Mouse (Mus musculus): ENCODE data around the gene Ccdc146. TPM values are rescaled to one million over a fixed set of nuclear protein-coding genes. Genes with fewer than 3 reads are reported as not detected.

Ccdc146 gene
- polyA plus RNA-seq, 1 experiment from 2014 or later, result not detected

DNA sequence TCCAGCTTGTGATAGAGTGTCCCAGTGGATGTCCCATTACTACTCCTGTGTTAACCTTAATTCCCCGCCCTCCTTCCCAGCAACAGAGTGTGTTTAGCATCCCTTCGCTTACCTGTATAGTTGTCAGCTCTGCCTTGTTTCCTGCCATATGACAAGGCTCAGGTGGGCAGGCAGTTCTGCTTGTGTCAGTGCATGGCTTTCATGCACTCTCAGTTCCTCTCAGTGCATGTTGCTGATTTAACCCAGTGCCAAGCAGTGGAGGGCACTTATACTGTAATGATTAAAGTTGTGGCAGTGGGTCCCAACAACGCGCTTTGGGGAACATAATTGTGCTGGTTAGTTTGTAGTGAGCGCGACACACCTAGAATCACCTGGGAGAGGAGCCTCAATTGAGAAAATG, 2.2 kb upstream of the Ccdc146 start:
- Histone ChIP-seq H3K27ac (ENCODE audit: low read depth, low read length) (no peak overlapping the region), H3K4me1 (ENCODE audit: control insufficient read depth, insufficient read depth, low read length) (peaks cover 6% of the 10 kb centered on the region), H3K27me3 (ENCODE audit: control insufficient read depth, insufficient read depth, low read length) (no peaks in the 10 kb centered on the region), H3K9ac (ENCODE audit: low read length) (no peak overlapping the region), H3K4me2 (no peak overlapping the region), H3K4me3 (ENCODE audit: low read depth, low read length) (no peak overlapping the region), H3K36me3 (ENCODE audit: control insufficient read depth, insufficient read depth, low read length) (no peaks in the 10 kb centered on the region), H3K9me3 (ENCODE audit: control insufficient read depth, low read length) (no peaks in the 10 kb centered on the region)
- DNase-seq (ENCODE audit: low spot score, missing footprints) (no peak), ATAC-seq (ENCODE audit: low FRiP score) (no peak)
- 93% methylated on average over 6 of the region's 6 CpGs for WGBS

GRCm38 (mm10) chr5:21420609-21421008, 3.9 kb downstream of the Ccdc146 start:
- 41% methylated on average over 1 of the region's 1 CpGs for WGBS
- no peak for ATAC-seq (ENCODE audit: low FRiP score)
- Histone ChIP-seq H3K36me3 (ENCODE audit: control insufficient read depth, insufficient read depth, low read length) (no peaks in the 10 kb centered on the region), H3K27ac (ENCODE audit: low read depth, low read length) (no peak overlapping the region), H3K9ac (ENCODE audit: low read length) (no peak overlapping the region), H3K4me1 (ENCODE audit: control insufficient read depth, insufficient read depth, low read length) (peaks cover 4% of the 10 kb centered on the region), H3K9me3 (ENCODE audit: control insufficient read depth, low read length) (no peaks in the 10 kb centered on the region), H3K4me2 (no peak overlapping the region), H3K4me3 (ENCODE audit: low read depth, low read length) (no peak overlapping the region), H3K27me3 (ENCODE audit: control insufficient read depth, insufficient read depth, low read length) (no peaks in the 10 kb centered on the region)
- no peak for DNase-seq (ENCODE audit: low spot score, missing footprints)

DNA sequence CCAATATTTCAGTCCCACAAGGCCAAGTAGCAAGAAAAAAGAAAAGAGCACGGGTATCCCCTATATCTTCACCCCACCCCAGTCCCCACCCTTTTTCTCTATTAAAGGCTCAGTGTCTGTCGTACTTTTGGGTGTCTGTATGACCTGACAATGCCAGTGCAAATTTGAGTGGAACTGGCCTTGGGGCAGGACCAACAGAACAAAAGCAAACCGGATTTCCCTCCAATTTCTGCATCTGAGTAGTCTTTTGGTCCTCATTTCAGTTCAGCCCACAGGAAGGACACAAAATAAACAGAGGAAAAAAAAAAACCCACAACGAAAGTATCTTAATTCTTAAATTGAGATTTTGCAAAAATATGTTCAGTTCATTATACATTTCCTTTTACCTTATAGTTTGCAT, 5.9 kb downstream of the Ccdc146 start:
- H3K4me2 ChIP-seq, result no peak overlapping the region
- H3K27ac ChIP-seq (ENCODE audit: low read depth, low read length), result no peak overlapping the region
- ATAC-seq (ENCODE audit: low FRiP score) (no peak), DNase-seq (ENCODE audit: low spot score, missing footprints) (no peak)
- H3K36me3 ChIP-seq (ENCODE audit: control insufficient read depth, insufficient read depth, low read length), result no peaks in the 10 kb centered on the region
- H3K9ac ChIP-seq (ENCODE audit: low read length), result no peak overlapping the region
- H3K4me1 ChIP-seq (ENCODE audit: control insufficient read depth, insufficient read depth, low read length), result no peaks in the 10 kb centered on the region
- no peaks in the 10 kb centered on the region for H3K9me3 ChIP-seq (ENCODE audit: control insufficient read depth, low read length)
- 76% methylated on average over 4 of the region's 4 CpGs for WGBS
- no peak overlapping the region for H3K4me3 ChIP-seq (ENCODE audit: low read depth, low read length)
- no peaks in the 10 kb centered on the region for H3K27me3 ChIP-seq (ENCODE audit: control insufficient read depth, insufficient read depth, low read length)

- Histone ChIP-seq H3K27ac (ENCODE audit: low read depth, low read length) (no peak overlapping the region), H3K27me3 (ENCODE audit: control insufficient read depth, insufficient read depth, low read length) (no peaks in the 10 kb centered on the region), H3K4me2 (no peak overlapping the region), H3K36me3 (ENCODE audit: control insufficient read depth, insufficient read depth, low read length) (no peaks in the 10 kb centered on the region), H3K4me3 (ENCODE audit: low read depth, low read length) (no peak overlapping the region), H3K9ac (ENCODE audit: low read length) (no peak overlapping the region), H3K9me3 (ENCODE audit: control insufficient read depth, low read length) (no peaks in the 10 kb centered on the region), H3K4me1 (ENCODE audit: control insufficient read depth, insufficient read depth, low read length) (no peaks in the 10 kb centered on the region)
- 47% methylated on average over 1 of the region's 1 CpGs for WGBS
- DNase-seq (ENCODE audit: low spot score, missing footprints), result no peak
- no peak for ATAC-seq (ENCODE audit: low FRiP score)
These were observed 10.2 kb downstream of the Ccdc146 start for GRCm38 (mm10) chr5:21414116-21414820.

- Histone ChIP-seq H3K9me3 (ENCODE audit: control insufficient read depth, low read length) (no peaks in the 10 kb centered on the region), H3K4me1 (ENCODE audit: control insufficient read depth, insufficient read depth, low read length) (no peaks in the 10 kb centered on the region), H3K4me3 (ENCODE audit: low read depth, low read length) (no peak overlapping the region), H3K27me3 (ENCODE audit: control insufficient read depth, insufficient read depth, low read length) (no peaks in the 10 kb centered on the region), H3K4me2 (no peak overlapping the region), H3K36me3 (ENCODE audit: control insufficient read depth, insufficient read depth, low read length) (no peaks in the 10 kb centered on the region), H3K27ac (ENCODE audit: low read depth, low read length) (no peak overlapping the region), H3K9ac (ENCODE audit: low read length) (no peak overlapping the region)
- WGBS, result 90% methylated on average over 3 of the region's 3 CpGs
- DNase-seq (ENCODE audit: low spot score, missing footprints) (no peak), ATAC-seq (ENCODE audit: low FRiP score) (no peak)
These were observed 11.2 kb downstream of the Ccdc146 start for GRCm38 (mm10) chr5:21413322-21413721.

DNA sequence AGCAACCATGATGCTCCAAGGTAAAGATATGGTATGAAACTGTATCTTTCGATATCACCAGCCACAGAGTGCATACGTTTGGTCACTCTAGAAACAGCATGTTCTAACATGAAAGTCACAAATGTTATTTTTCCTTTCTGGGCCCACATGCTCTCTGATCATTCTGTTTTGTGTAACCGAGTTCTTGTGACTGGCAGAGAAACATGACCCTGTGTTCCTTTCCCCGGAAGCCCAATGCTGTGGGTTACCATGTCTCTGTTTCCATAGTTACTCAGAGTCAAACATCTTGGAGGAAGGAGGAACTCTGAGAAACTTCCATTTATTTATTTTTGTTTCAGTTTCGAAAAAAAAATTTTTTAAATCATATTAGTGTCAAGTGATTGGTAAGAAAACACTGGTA, 12.4 kb downstream of the Ccdc146 start:
- WGBS, result 79% methylated on average over 5 of the region's 5 CpGs
- no peak overlapping the region for H3K27ac ChIP-seq (ENCODE audit: low read depth, low read length)
- no peaks in the 10 kb centered on the region for H3K36me3 ChIP-seq (ENCODE audit: control insufficient read depth, insufficient read depth, low read length)
- ATAC-seq (ENCODE audit: low FRiP score), result no peak
- no peak overlapping the region for H3K9ac ChIP-seq (ENCODE audit: low read length)
- no peak overlapping the region for H3K4me3 ChIP-seq (ENCODE audit: low read depth, low read length)
- H3K4me2 ChIP-seq, result no peak overlapping the region
- no peaks in the 10 kb centered on the region for H3K27me3 ChIP-seq (ENCODE audit: control insufficient read depth, insufficient read depth, low read length)
- DNase-seq (ENCODE audit: low spot score, missing footprints), result no peak
- H3K4me1 ChIP-seq (ENCODE audit: control insufficient read depth, insufficient read depth, low read length), result no peaks in the 10 kb centered on the region
- no peaks in the 10 kb centered on the region for H3K9me3 ChIP-seq (ENCODE audit: control insufficient read depth, low read length)

GRCm38 (mm10) chr5:21411261-21411666, 13.2 kb downstream of the Ccdc146 start:
- Histone ChIP-seq H3K4me2 (no peak overlapping the region), H3K27me3 (ENCODE audit: control insufficient read depth, insufficient read depth, low read length) (no peaks in the 10 kb centered on the region), H3K9ac (ENCODE audit: low read length) (no peak overlapping the region), H3K36me3 (ENCODE audit: control insufficient read depth, insufficient read depth, low read length) (no peaks in the 10 kb centered on the region), H3K27ac (ENCODE audit: low read depth, low read length) (no peak overlapping the region), H3K4me1 (ENCODE audit: control insufficient read depth, insufficient read depth, low read length) (no peaks in the 10 kb centered on the region), H3K4me3 (ENCODE audit: low read depth, low read length) (no peak overlapping the region), H3K9me3 (ENCODE audit: control insufficient read depth, low read length) (no peaks in the 10 kb centered on the region)
- DNase-seq (ENCODE audit: low spot score, missing footprints), result no peak
- 85% methylated on average over 5 of the region's 5 CpGs for WGBS
- no peak for ATAC-seq (ENCODE audit: low FRiP score)

- no peaks in the 10 kb centered on the region for H3K4me1 ChIP-seq (ENCODE audit: control insufficient read depth, insufficient read depth, low read length)
- no peaks in the 10 kb centered on the region for H3K27me3 ChIP-seq (ENCODE audit: control insufficient read depth, insufficient read depth, low read length)
- no peaks in the 10 kb centered on the region for H3K9me3 ChIP-seq (ENCODE audit: control insufficient read depth, low read length)
- H3K9ac ChIP-seq (ENCODE audit: low read length), result no peak overlapping the region
- no peaks in the 10 kb centered on the region for H3K36me3 ChIP-seq (ENCODE audit: control insufficient read depth, insufficient read depth, low read length)
- 61% methylated on average over 7 of the region's 7 CpGs for WGBS
- no peak overlapping the region for H3K4me2 ChIP-seq
- no peak overlapping the region for H3K4me3 ChIP-seq (ENCODE audit: low read depth, low read length)
- DNase-seq (ENCODE audit: low spot score, missing footprints), result no peak
- no peak for ATAC-seq (ENCODE audit: low FRiP score)
- H3K27ac ChIP-seq (ENCODE audit: low read depth, low read length), result no peak overlapping the region
These were observed 29.2 kb downstream of the Ccdc146 start for GRCm38 (mm10) chr5:21395205-21395840.

- no peak for ATAC-seq (ENCODE audit: low FRiP score)
These were observed 29.9 kb downstream of the Ccdc146 start for GRCm38 (mm10) chr5:21394562-21394961.

More at GRCm38 (mm10) chr5:21394562-21394961, 29.9 kb downstream of the Ccdc146 start:
- no peak overlapping the region for H3K4me3 ChIP-seq (ENCODE audit: low read depth, low read length)
- H3K36me3 ChIP-seq (ENCODE audit: control insufficient read depth, insufficient read depth, low read length), result no peaks in the 10 kb centered on the region
- 90% methylated on average over 2 of the region's 2 CpGs for WGBS
- H3K4me2 ChIP-seq, result no peak overlapping the region
- H3K9me3 ChIP-seq (ENCODE audit: control insufficient read depth, low read length), result no peaks in the 10 kb centered on the region
- H3K9ac ChIP-seq (ENCODE audit: low read length), result no peak overlapping the region
- H3K27ac ChIP-seq (ENCODE audit: low read depth, low read length), result no peak overlapping the region
- no peak for DNase-seq (ENCODE audit: low spot score, missing footprints)
- H3K27me3 ChIP-seq (ENCODE audit: control insufficient read depth, insufficient read depth, low read length), result no peaks in the 10 kb centered on the region
- no peaks in the 10 kb centered on the region for H3K4me1 ChIP-seq (ENCODE audit: control insufficient read depth, insufficient read depth, low read length)
